In genomic region chr17:68089830-68090229, GRCm38 (mm10) we compare ENCODE assay signal across 1 mouse cellular context.
TF ChIP-seq lines count a peak whose summit lies in the region.

No protein-coding gene starts in this region.

TF ChIP-seq in C2C12, 6 proteins besides CTCF, POLR2A, EP300 and RAD21 (continued from another document):
- peak; percentile 22 for TF ChIP-seq MYOD1 (IDR thresholded peaks at IDR 0.05; ENCODE audit: control insufficient read depth, insufficient read length, low read depth)
- peak; percentile 92 for TF ChIP-seq FOSL1 (IDR thresholded peaks at IDR 0.05; ENCODE audit: insufficient read depth, low read length, poor library complexity, severe bottlenecking)
- TF ChIP-seq MAX (IDR thresholded peaks at IDR 0.05): no peak
